Mouse (Mus musculus) small intestine, adult 2 months (tissue): ENCODE results near the gene Sec11a. TPM values are rescaled to one million over a fixed set of nuclear protein-coding genes. Genes with fewer than 3 reads are reported as not detected.

Source experiments
- H3K27ac ChIP-seq: fragments of 200-500 bp; 2 replicates; pipeline ENCODE4 v1.5.1; 2012; ENCODE audit warnings: low read depth, low read length, control low read depth, inconsistent platforms; ENCODE audit not compliant: insufficient read depth
- H3K27me3 ChIP-seq: fragments of 200-500 bp; 2 replicates; pipeline ENCODE4 v1.6.1; 2012; ENCODE audit warnings: mild to moderate bottlenecking, moderate library complexity, low read length, inconsistent platforms; ENCODE audit not compliant: control insufficient read depth, insufficient read depth
- H3K36me3 ChIP-seq: fragments of 200-500 bp; 2 replicates; pipeline ENCODE4 v1.6.1; 2012; ENCODE audit warnings: mild to moderate bottlenecking, low read length, control low read depth, inconsistent platforms; ENCODE audit not compliant: control insufficient read depth, insufficient read depth
- H3K4me1 ChIP-seq: fragments of 200-500 bp; 2 replicates; pipeline ENCODE4 v1.6.1; 2012; ENCODE audit warnings: low read length, inconsistent platforms, mixed read lengths; ENCODE audit not compliant: control insufficient read depth, insufficient read depth, insufficient read length
- H3K4me3 ChIP-seq: fragments of 200-500 bp; 2 replicates; pipeline ENCODE4 v1.5.1; 2012; ENCODE audit warnings: low read depth, mild to moderate bottlenecking, control low read depth, inconsistent platforms, low read length, moderate library complexity
- CTCF ChIP-seq: fragments of 200-500 bp; IDR thresholded peaks from 2 replicates; pipeline ENCODE4 v1.5.1; 2012; ENCODE audit warnings: low read depth, mild to moderate bottlenecking, control low read depth, inconsistent platforms, low read length, moderate library complexity, mixed read lengths; ENCODE audit not compliant: insufficient replicate concordance, insufficient read length; ENCODE audit errors: extremely low read depth
- POLR2A ChIP-seq: fragments of 200-500 bp; IDR thresholded peaks from 2 replicates; pipeline ENCODE4 v1.6.1; 2012; ENCODE audit warnings: low read depth, mild to moderate bottlenecking, control low read depth, inconsistent platforms, low read length, moderate library complexity
- WGBS: fragments of 180-500 bp; shearing (Covaris S2); methylation state at CpG from one replicate; pipeline ENCODE4 v1.1.7; 2018; 5-methylcytosine and 5-hydroxymethylcytosine counted together
- polyA plus RNA-seq: library from polyadenylated mRNA; depleted of rRNA; stranded (reverse); fragments of >200 nt; gene quantifications from 2 replicates; pipeline ENCODE4 v1.2.3, GENCODE M21; 2012

Gene Sec11a
- polyA plus RNA-seq, 1 experiment, result 32.0 TPM

DNA sequence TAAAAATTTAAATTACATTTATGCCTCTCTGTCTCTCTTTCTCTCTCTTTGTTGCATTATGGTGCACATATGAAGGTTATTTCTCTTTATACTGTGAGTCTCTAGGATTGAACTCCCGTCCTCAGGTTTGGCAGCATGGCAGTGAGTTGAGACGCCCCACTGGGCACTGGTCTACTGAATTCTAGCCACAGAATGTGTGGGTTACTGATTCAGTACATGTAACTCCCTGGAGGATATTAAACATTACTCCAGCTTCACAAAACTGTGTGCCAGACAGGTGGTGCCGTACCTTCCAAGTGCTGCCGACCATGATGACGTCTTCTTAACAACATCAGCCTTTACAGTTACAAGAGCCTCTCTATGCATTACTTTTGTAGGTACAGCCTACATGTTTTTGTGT, 24.5 kb upstream of the Sec11a start:
- Histone ChIP-seq H3K27ac (no peak overlapping the region), H3K36me3 (no peaks in the 10 kb centered on the region)

GRCm38 (mm10) chr7:80971419-80971818, 23.8 kb upstream of the Sec11a start:
- H3K27me3 ChIP-seq, result no peaks in the 10 kb centered on the region
- peaks cover 6% of the 10 kb centered on the region; the same call in 1 of the 2 replicates for H3K4me1 ChIP-seq
- TF ChIP-seq POLR2A (no peak), CTCF (no peak)
- H3K4me3 ChIP-seq, result no peak overlapping the region
- H3K27ac ChIP-seq, result peak overlapping the region; percentile 93
- WGBS, result 63% methylated on average over 2 of the region's 2 CpGs
- no peaks in the 10 kb centered on the region for H3K36me3 ChIP-seq

More for the DNA sequence above, 24.5 kb upstream of the Sec11a start:
- 94% methylated on average over 5 of the region's 5 CpGs for WGBS
- H3K4me1 ChIP-seq, result peaks cover 6% of the 10 kb centered on the region; the same call in 1 of the 2 replicates
- no peaks in the 10 kb centered on the region for H3K27me3 ChIP-seq
- no peak overlapping the region for H3K4me3 ChIP-seq
- TF ChIP-seq CTCF, result no peak

DNA sequence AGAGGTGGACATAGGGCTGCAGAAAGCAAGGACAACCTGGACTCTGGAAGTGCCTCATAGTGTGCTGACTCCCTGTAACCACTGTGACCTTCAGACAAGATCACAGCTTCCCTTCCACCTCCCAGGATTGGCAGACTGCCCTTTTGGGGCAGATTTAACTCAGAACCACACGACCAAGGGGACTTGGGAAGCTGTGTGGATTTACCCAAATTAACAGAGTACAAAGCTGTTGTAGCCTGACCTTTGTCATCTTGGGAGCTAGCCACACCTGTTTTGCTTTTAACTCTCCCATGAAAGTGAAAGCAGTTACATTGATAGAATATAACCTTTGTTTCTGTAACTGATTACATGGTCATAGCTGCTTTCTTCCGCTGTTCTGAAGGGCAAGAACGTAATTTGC, 23.3 kb upstream of the Sec11a start:
- WGBS, result 22% methylated on average over 3 of the region's 3 CpGs
- no peak overlapping the region for H3K4me3 ChIP-seq
- TF ChIP-seq CTCF, result no peak
- TF ChIP-seq POLR2A, result no peak
- H3K27ac ChIP-seq, result peak overlapping the region; percentile 75
- H3K4me1 ChIP-seq, result peaks cover 6% of the 10 kb centered on the region; the same call in 1 of the 2 replicates
- H3K36me3 ChIP-seq, result no peaks in the 10 kb centered on the region
- H3K27me3 ChIP-seq, result no peaks in the 10 kb centered on the region

- Histone ChIP-seq H3K27ac (no peak overlapping the region), H3K4me1 (no peaks in the 10 kb centered on the region), H3K4me3 (no peak overlapping the region), H3K36me3 (no peaks in the 10 kb centered on the region), H3K27me3 (no peaks in the 10 kb centered on the region)
- 79% methylated on average over 6 of the region's 6 CpGs for WGBS
- TF ChIP-seq CTCF (no peak), POLR2A (no peak)
Measured at GRCm38 (mm10) chr7:80962799-80963198, 15.2 kb upstream of the Sec11a start.

- Histone ChIP-seq H3K4me1 (no peaks in the 10 kb centered on the region), H3K4me3 (no peak overlapping the region), H3K27me3 (no peaks in the 10 kb centered on the region), H3K27ac (no peak overlapping the region), H3K36me3 (no peaks in the 10 kb centered on the region)
- 86% methylated on average over 3 of the region's 3 CpGs for WGBS
- TF ChIP-seq POLR2A (no peak), CTCF (no peak)
Measured at GRCm38 (mm10) chr7:80959003-80959402, 11.4 kb upstream of the Sec11a start.

DNA sequence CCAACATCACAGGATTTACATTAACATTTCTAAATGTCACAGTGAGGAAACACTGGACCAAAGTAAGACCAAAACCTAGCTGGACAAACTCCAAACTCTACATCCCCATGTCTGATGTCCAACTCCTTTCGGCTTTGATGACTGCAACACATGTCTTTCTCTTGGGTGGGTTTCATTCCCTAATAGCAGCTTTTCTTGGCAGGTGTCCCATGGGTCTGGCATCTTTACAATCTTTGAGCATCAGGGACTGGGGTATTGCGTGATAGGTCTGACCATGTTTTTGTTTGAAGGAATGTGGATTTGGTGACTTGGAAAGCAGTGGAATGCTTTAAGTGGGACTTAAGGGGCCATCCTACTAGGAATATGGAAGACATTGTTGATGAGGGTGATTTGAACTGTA, 9.3 kb upstream of the Sec11a start:
- H3K4me3 ChIP-seq, result no peak overlapping the region
- H3K4me1 ChIP-seq, result peaks cover 8% of the 10 kb centered on the region; the same call in 1 of the 2 replicates
- WGBS, result 90% methylated on average over 2 of the region's 2 CpGs
- TF ChIP-seq POLR2A, result no peak
- TF ChIP-seq CTCF, result no peak
- no peaks in the 10 kb centered on the region for H3K36me3 ChIP-seq
- H3K27ac ChIP-seq, result no peak overlapping the region
- no peaks in the 10 kb centered on the region for H3K27me3 ChIP-seq

- H3K36me3 ChIP-seq, result no peaks in the 10 kb centered on the region
- no peak overlapping the region for H3K4me3 ChIP-seq
- 96% methylated on average over 2 of the region's 2 CpGs for WGBS
- H3K27me3 ChIP-seq, result no peaks in the 10 kb centered on the region
- H3K27ac ChIP-seq, result no peak overlapping the region
- TF ChIP-seq POLR2A (no peak), CTCF (no peak)
- peaks cover 11% of the 10 kb centered on the region; the same call in 1 of the 2 replicates for H3K4me1 ChIP-seq
Measured at GRCm38 (mm10) chr7:80954251-80954650, 6.7 kb upstream of the Sec11a start.
